Mouse (Mus musculus): ENCODE data around the gene Mrpl53. TPM values are rescaled to one million over a fixed set of nuclear protein-coding genes. Genes with fewer than 3 reads are reported as not detected.
A peak's percentile ranks its signal among the peaks of the same experiment; 100 is the strongest.

Gene Mrpl53
- polyA plus RNA-seq, 1 experiment: 145 TPM

DNA sequence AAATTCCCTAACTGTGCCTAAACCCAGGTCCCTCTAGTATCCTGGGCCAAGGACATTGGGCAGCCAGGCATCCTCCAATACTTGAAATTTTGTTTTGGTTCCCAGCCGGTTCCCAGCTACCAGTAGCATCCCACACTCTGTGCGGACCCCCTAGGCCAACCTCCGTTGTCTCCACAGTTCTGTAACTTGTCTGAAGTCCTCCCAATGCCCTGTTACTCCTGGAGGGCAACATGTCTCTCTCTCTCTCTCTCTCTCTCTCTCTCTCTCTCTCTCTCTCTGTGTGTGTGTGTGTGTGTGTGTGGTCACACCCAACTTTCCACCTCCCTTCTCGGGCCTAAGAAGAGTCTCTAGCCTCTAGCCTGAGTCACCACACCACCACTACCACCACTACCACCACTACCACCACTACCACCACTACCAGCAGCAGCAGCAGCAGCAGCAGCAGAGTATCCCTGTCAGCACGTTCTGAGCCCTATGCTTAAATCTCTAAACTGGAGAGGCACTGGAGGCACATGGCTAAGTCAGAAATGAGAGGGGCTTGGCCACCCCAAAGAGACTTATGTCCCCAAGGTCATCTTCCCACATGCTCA lies 27.5 kb downstream of the Mrpl53 start:
- peak overlapping the region; percentile 84 for H3ac ChIP-seq (ENCODE audit: control insufficient read depth, insufficient read length, low read depth)
- H3K79me2 ChIP-seq (ENCODE audit: control insufficient read depth, insufficient read depth): peaks cover 60% of the 10 kb centered on the region
- H3K79me3 ChIP-seq (ENCODE audit: low read depth): peaks cover 34% of the 10 kb centered on the region
- H3K27me3 ChIP-seq (ENCODE audit: control insufficient read depth, insufficient read depth, insufficient read length): no peaks in the 10 kb centered on the region
- peaks cover 10% of the 10 kb centered on the region for H3K36me3 ChIP-seq (ENCODE audit: control insufficient read depth, insufficient read depth)
- H3K4me3 ChIP-seq (ENCODE audit: insufficient read depth, poor library complexity, severe bottlenecking): peak overlapping the region; percentile 64
- TF ChIP-seq MAX (IDR thresholded peaks at IDR 0.05) (peak; percentile 50), MYOG (IDR thresholded peaks at IDR 0.05; ENCODE audit: control insufficient read depth, extremely low read depth, insufficient read length) (no peak)

DNA sequence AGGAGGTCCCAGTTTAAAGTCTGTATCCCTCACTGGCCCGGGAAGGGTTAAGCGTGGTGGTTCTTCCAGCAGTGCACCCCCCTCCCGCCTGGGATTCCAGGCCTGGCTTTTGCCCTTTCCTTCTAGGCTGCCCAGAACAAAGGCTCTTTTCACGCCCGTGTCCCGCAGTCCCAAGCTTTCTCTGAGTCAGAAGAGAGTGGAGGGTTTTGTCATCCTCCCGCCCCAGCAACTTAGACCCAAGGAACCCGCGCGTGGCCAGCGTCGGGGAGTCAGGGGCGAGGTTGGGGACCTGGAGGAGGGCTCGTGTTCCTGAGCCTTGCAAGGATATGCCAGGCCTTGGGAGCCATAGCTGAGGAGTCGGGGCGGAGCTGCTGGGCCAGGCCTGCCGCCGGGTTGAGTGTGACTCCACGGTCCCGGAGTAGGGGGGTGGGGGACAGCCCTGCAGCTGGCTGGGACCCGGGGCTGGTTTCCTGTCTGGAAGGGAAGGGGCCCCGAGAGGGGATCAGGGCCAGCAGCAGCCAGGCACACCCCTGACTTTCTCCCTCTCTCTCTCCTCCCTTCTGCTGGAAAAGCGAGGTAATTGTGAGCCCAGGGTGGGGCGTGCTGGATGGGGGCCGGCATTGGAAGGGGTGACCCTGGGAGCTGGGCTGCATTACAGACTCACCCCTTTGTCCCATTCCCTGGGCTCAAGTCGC lies 28.2 kb downstream of the Mrpl53 start:
- peaks cover 34% of the 10 kb centered on the region for H3K79me3 ChIP-seq (ENCODE audit: low read depth)
- H3ac ChIP-seq (ENCODE audit: control insufficient read depth, insufficient read length, low read depth): peak overlapping the region; percentile 83
- peaks cover 66% of the 10 kb centered on the region for H3K79me2 ChIP-seq (ENCODE audit: control insufficient read depth, insufficient read depth)
- H3K27me3 ChIP-seq (ENCODE audit: control insufficient read depth, insufficient read depth, insufficient read length): no peaks in the 10 kb centered on the region
- H3K36me3 ChIP-seq (ENCODE audit: control insufficient read depth, insufficient read depth): peaks cover 10% of the 10 kb centered on the region
- no peak for TF ChIP-seq FOSL1 (IDR thresholded peaks at IDR 0.05; ENCODE audit: insufficient read depth, low read length, poor library complexity, severe bottlenecking)
- peak overlapping the region; percentile 64 for H3K4me3 ChIP-seq (ENCODE audit: insufficient read depth, poor library complexity, severe bottlenecking)

DNA sequence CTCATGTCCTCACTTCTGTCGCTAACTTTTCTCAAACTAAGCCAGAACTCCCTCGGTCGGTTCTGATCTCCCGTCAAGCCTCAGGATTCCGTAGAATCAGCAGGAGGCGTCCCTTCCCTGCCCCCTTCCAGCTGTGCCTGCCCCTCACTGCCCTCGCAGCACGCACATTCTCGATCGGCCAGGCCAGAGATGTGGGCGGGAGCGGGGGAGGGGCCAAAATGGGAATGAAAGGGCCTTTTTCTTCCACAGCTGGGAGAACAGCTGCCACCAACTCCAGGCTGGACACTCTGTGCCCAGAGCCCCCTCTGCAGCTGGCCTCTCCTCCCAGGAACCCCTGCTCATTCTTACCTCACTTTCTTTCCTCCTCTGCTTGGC lies 28.7 kb downstream of the Mrpl53 start:
- Histone ChIP-seq H3ac (ENCODE audit: control insufficient read depth, insufficient read length, low read depth) (peak overlapping the region; percentile 84), H3K79me2 (ENCODE audit: control insufficient read depth, insufficient read depth) (peaks cover 72% of the 10 kb centered on the region), H3K27me3 (ENCODE audit: control insufficient read depth, insufficient read depth, insufficient read length) (no peaks in the 10 kb centered on the region), H3K4me3 (ENCODE audit: insufficient read depth, poor library complexity, severe bottlenecking) (peak overlapping the region; percentile 64), H3K79me3 (ENCODE audit: low read depth) (peaks cover 34% of the 10 kb centered on the region), H3K36me3 (ENCODE audit: control insufficient read depth, insufficient read depth) (peaks cover 10% of the 10 kb centered on the region)
- TF ChIP-seq USF1 (IDR thresholded peaks at IDR 0.05; ENCODE audit: low read depth): no peak
- no peak for TF ChIP-seq CTCF (IDR thresholded peaks at IDR 0.05; ENCODE audit: control insufficient read depth, insufficient read depth, insufficient read length)
- no peak for TF ChIP-seq FOSL1 (IDR thresholded peaks at IDR 0.05; ENCODE audit: insufficient read depth, low read length, poor library complexity, severe bottlenecking)
- TF ChIP-seq MYOG (IDR thresholded peaks at IDR 0.05; ENCODE audit: control insufficient read depth, extremely low read depth, insufficient read length): no peak
- TF ChIP-seq CEBPB (IDR thresholded peaks at IDR 0.05; ENCODE audit: low read depth): no peak
- TF ChIP-seq MAX (IDR thresholded peaks at IDR 0.05): peak; percentile 55
- peak; percentile 99 for TF ChIP-seq MYOD1 (IDR thresholded peaks at IDR 0.05; ENCODE audit: control insufficient read depth, insufficient read length, low read depth)

DNA sequence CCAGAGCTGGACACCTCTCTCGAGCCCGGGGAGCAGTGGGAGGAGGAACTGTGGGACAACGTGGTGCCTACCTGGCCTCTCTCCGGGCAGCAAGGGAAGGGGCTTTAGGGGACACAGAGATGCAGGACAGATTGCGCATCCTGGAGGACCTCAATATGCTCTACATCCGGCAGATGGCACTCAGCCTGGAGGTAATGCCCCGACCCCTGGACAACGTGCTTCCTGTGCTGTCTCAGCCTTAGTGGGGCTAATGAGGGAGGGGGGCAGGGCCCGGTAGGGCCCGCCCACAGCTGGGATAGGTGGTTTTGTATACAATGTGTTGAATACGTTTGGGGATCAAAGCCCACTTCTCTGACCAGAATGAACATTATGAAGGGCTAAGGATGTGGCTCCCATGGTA lies 29.2 kb downstream of the Mrpl53 start:
- Histone ChIP-seq H3K79me3 (ENCODE audit: low read depth) (peaks cover 34% of the 10 kb centered on the region), H3K27me3 (ENCODE audit: control insufficient read depth, insufficient read depth, insufficient read length) (no peaks in the 10 kb centered on the region), H3K36me3 (ENCODE audit: control insufficient read depth, insufficient read depth) (peaks cover 10% of the 10 kb centered on the region), H3ac (ENCODE audit: control insufficient read depth, insufficient read length, low read depth) (peak overlapping the region; percentile 84), H3K4me3 (ENCODE audit: insufficient read depth, poor library complexity, severe bottlenecking) (peak overlapping the region; percentile 64), H3K79me2 (ENCODE audit: control insufficient read depth, insufficient read depth) (peaks cover 76% of the 10 kb centered on the region)
- TF ChIP-seq FOSL1 (IDR thresholded peaks at IDR 0.05; ENCODE audit: insufficient read depth, low read length, poor library complexity, severe bottlenecking) (no peak), USF1 (IDR thresholded peaks at IDR 0.05; ENCODE audit: low read depth) (no peak), MYOG (IDR thresholded peaks at IDR 0.05; ENCODE audit: control insufficient read depth, extremely low read depth, insufficient read length) (no peak), CEBPB (IDR thresholded peaks at IDR 0.05; ENCODE audit: low read depth) (no peak), MYOD1 (IDR thresholded peaks at IDR 0.05; ENCODE audit: control insufficient read depth, insufficient read length, low read depth) (no peak), CTCF (IDR thresholded peaks at IDR 0.05; ENCODE audit: control insufficient read depth, insufficient read depth, insufficient read length) (peak; percentile 4), MAX (IDR thresholded peaks at IDR 0.05) (peak; percentile 72)

DNA sequence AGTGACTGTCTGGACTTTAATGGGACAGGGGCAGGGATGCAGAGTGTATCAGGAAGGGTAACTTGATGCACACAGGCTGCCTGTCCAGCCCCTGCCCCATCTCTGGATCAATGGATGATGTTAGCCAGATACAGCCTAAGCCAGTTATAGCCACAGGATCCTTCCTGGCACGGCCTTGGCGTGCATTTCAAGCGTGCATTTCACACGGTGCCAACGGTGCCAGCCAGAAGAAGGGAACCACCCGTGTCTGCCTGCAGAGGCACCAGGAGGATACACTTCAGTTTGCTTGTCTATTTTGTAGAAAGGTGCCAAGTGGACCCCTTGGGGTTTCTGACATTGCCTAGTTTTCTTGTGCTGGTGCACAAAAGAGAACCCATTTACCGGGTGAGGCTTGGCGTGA lies 31.2 kb downstream of the Mrpl53 start:
- Histone ChIP-seq H3K79me2 (ENCODE audit: control insufficient read depth, insufficient read depth) (peaks cover 92% of the 10 kb centered on the region), H3K36me3 (ENCODE audit: control insufficient read depth, insufficient read depth) (peaks cover 10% of the 10 kb centered on the region), H3K4me3 (ENCODE audit: insufficient read depth, poor library complexity, severe bottlenecking) (no peak overlapping the region), H3K27me3 (ENCODE audit: control insufficient read depth, insufficient read depth, insufficient read length) (no peaks in the 10 kb centered on the region), H3ac (ENCODE audit: control insufficient read depth, insufficient read length, low read depth) (no peak overlapping the region), H3K79me3 (ENCODE audit: low read depth) (peaks cover 41% of the 10 kb centered on the region)
- TF ChIP-seq MYOD1 (IDR thresholded peaks at IDR 0.05; ENCODE audit: control insufficient read depth, insufficient read length, low read depth) (no peak), USF1 (IDR thresholded peaks at IDR 0.05; ENCODE audit: low read depth) (no peak), CEBPB (IDR thresholded peaks at IDR 0.05; ENCODE audit: low read depth) (no peak), CTCF (IDR thresholded peaks at IDR 0.05; ENCODE audit: control insufficient read depth, insufficient read depth, insufficient read length) (no peak), MYOG (IDR thresholded peaks at IDR 0.05; ENCODE audit: control insufficient read depth, extremely low read depth, insufficient read length) (no peak), FOSL1 (IDR thresholded peaks at IDR 0.05; ENCODE audit: insufficient read depth, low read length, poor library complexity, severe bottlenecking) (no peak), MAX (IDR thresholded peaks at IDR 0.05) (no peak)

DNA sequence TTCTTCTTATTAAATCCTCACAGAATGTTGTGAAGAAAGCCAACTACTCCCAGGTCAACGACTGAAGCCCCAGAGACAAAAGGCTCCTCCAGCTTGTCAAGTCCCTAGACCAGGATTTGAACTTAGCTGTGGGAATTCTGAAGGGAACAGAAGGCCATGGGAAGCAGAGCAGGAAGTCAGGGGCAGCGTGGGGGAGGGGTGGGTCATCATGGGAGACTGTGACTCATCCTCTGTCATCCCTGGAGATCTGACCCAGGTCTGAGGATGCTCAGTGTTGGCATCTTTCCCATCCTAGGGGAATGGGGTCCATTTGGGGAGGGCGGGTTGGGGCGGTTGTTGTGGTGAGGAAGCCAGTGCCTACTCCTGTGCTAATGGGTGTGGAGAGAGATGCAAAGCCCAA lies 32.8 kb downstream of the Mrpl53 start:
- TF ChIP-seq CEBPB (IDR thresholded peaks at IDR 0.05; ENCODE audit: low read depth): no peak
- TF ChIP-seq FOSL1 (IDR thresholded peaks at IDR 0.05; ENCODE audit: insufficient read depth, low read length, poor library complexity, severe bottlenecking): peak; percentile 38
- TF ChIP-seq USF1 (IDR thresholded peaks at IDR 0.05; ENCODE audit: low read depth): no peak
- TF ChIP-seq MYOD1 (IDR thresholded peaks at IDR 0.05; ENCODE audit: control insufficient read depth, insufficient read length, low read depth): no peak
- TF ChIP-seq MAX (IDR thresholded peaks at IDR 0.05): peak; percentile 33
- no peak for TF ChIP-seq MYOG (IDR thresholded peaks at IDR 0.05; ENCODE audit: control insufficient read depth, extremely low read depth, insufficient read length)
- TF ChIP-seq CTCF (IDR thresholded peaks at IDR 0.05; ENCODE audit: control insufficient read depth, insufficient read depth, insufficient read length): no peak
- peak overlapping the region; percentile 47 for H3ac ChIP-seq (ENCODE audit: control insufficient read depth, insufficient read length, low read depth)
- peaks cover 36% of the 10 kb centered on the region for H3K79me3 ChIP-seq (ENCODE audit: low read depth)
- peaks cover 87% of the 10 kb centered on the region for H3K79me2 ChIP-seq (ENCODE audit: control insufficient read depth, insufficient read depth)
- H3K36me3 ChIP-seq (ENCODE audit: control insufficient read depth, insufficient read depth): peaks cover 16% of the 10 kb centered on the region
- no peaks in the 10 kb centered on the region for H3K27me3 ChIP-seq (ENCODE audit: control insufficient read depth, insufficient read depth, insufficient read length)
- no peak overlapping the region for H3K4me3 ChIP-seq (ENCODE audit: insufficient read depth, poor library complexity, severe bottlenecking)

Data from C2C12 (cell line).